Mouse (Mus musculus): ENCODE results near the gene Susd1. TPM values are rescaled to one million over a fixed set of nuclear protein-coding genes. Genes with fewer than 3 reads are reported as not detected.

Susd1 gene
- polyA plus RNA-seq, 1 experiment: 8.8 TPM

DNA sequence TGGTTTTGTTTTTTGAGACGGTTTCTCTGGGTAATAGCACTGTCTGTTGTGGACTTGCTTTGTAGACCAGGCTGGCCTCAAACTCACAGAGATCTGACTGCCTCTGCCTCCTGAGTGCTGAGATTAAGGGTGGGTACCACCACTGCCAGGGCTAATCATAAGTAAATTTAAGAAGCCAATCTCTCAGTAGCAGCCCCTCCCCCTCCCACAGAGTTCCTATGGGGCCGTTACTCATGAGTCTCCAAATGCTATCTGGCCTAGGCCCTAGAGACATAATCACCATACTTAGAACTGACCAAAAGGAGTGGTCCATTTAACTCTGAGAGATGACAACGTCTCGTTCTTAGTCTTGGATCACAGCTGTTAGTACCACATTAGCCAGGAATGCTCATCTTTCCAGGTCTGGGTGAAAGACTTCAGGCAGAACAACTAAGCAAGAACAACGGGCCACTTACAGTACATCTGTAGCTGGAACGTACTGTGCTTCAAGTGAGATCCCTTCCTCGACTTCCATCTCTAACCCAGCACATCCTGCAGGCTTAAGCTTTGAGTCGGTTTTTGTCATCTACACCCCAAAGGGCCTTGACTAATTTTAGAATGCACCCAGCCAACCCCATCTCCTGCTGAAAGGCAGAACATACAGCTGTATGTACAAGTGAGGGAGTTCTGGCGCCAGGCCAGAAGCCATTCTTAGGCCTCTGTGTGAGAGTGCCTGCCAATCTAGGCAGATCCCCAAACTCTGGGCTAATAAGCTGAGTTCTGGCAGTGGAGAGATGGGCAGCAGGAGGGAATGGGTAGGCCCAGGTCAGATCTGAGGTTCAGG, 102.6 kb downstream of the Susd1 start:
- Histone ChIP-seq H3K4me1 (ENCODE audit: control insufficient read depth, insufficient read depth, low read length) (0 out of 2 replicates have a peak, but pooled peaks cover 4% of the 10 kb centered on the region), H3K4me3 (ENCODE audit: insufficient read depth, low read depth, low read length) (no peak overlapping the region), H3K36me3 (ENCODE audit: control insufficient read depth, insufficient read depth, low read length) (no peaks in the 10 kb centered on the region), H3K27me3 (replicated peaks; ENCODE audit: control insufficient read depth, insufficient read depth, low read length) (no peaks in the 10 kb centered on the region), H3K27ac (ENCODE audit: insufficient read depth, low read depth, low read length) (no peak overlapping the region)
- 73% methylated on average over 9 of the region's 9 CpGs for WGBS
- no peak for TF ChIP-seq CTCF (conservative IDR thresholded peaks at IDR 0.05; ENCODE audit: insufficient read depth, insufficient read length, low read depth, low read length)
- no peak for TF ChIP-seq POLR2A (IDR thresholded peaks at IDR 0.05; ENCODE audit: low read depth, low read length)
- peak; percentile 14 for DNase-seq

- DNase-seq: no peak
- no peak for TF ChIP-seq CTCF (conservative IDR thresholded peaks at IDR 0.05; ENCODE audit: insufficient read depth, insufficient read length, low read depth, low read length)
- no peak for TF ChIP-seq POLR2A (IDR thresholded peaks at IDR 0.05; ENCODE audit: low read depth, low read length)
- Histone ChIP-seq H3K27ac (ENCODE audit: insufficient read depth, low read depth, low read length) (no peak overlapping the region), H3K4me1 (ENCODE audit: control insufficient read depth, insufficient read depth, low read length) (0 out of 2 replicates have a peak, but pooled peaks cover 4% of the 10 kb centered on the region), H3K4me3 (ENCODE audit: insufficient read depth, low read depth, low read length) (no peak overlapping the region), H3K27me3 (replicated peaks; ENCODE audit: control insufficient read depth, insufficient read depth, low read length) (no peaks in the 10 kb centered on the region), H3K36me3 (ENCODE audit: control insufficient read depth, insufficient read depth, low read length) (no peaks in the 10 kb centered on the region)
- WGBS: 93% methylated on average over 7 of the region's 7 CpGs
Measured at GRCm38 (mm10) chr4:59335101-59335500, 103.3 kb downstream of the Susd1 start.

DNA sequence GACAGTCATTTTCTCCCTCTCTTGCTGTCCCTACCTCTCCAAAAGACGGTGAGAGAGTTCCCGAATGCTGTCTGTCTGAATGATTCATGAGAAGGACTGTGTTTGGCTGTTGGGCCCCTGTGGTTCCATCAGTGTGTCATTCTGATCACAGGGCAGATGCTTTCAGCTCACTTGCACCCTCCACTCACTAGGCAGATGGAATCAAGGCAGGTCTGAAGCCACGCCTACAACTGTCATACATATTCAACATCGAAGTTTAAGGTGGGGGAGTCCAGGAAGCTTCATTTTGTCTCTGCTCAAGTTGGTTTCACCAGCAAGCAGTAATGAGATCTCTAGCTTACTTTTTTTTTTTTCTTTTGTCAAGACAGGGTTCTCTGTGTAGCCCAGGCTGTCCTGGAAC, 104.2 kb downstream of the Susd1 start:
- H3K4me3 ChIP-seq (ENCODE audit: insufficient read depth, low read depth, low read length): no peak overlapping the region
- H3K4me1 ChIP-seq (ENCODE audit: control insufficient read depth, insufficient read depth, low read length): 0 out of 2 replicates have a peak, but pooled peaks cover 4% of the 10 kb centered on the region
- no peaks in the 10 kb centered on the region for H3K36me3 ChIP-seq (ENCODE audit: control insufficient read depth, insufficient read depth, low read length)
- 86% methylated on average over 4 of the region's 4 CpGs for WGBS
- TF ChIP-seq CTCF (conservative IDR thresholded peaks at IDR 0.05; ENCODE audit: insufficient read depth, insufficient read length, low read depth, low read length) (no peak), POLR2A (IDR thresholded peaks at IDR 0.05; ENCODE audit: low read depth, low read length) (no peak)
- H3K27ac ChIP-seq (ENCODE audit: insufficient read depth, low read depth, low read length): no peak overlapping the region
- H3K27me3 ChIP-seq (replicated peaks; ENCODE audit: control insufficient read depth, insufficient read depth, low read length): no peaks in the 10 kb centered on the region
- no peak for DNase-seq

- Histone ChIP-seq H3K27me3 (replicated peaks; ENCODE audit: control insufficient read depth, insufficient read depth, low read length) (no peaks in the 10 kb centered on the region), H3K4me3 (ENCODE audit: insufficient read depth, low read depth, low read length) (no peak overlapping the region), H3K4me1 (ENCODE audit: control insufficient read depth, insufficient read depth, low read length) (0 out of 2 replicates have a peak, but pooled peaks cover 4% of the 10 kb centered on the region), H3K36me3 (ENCODE audit: control insufficient read depth, insufficient read depth, low read length) (no peaks in the 10 kb centered on the region), H3K27ac (ENCODE audit: insufficient read depth, low read depth, low read length) (no peak overlapping the region)
- TF ChIP-seq POLR2A (IDR thresholded peaks at IDR 0.05; ENCODE audit: low read depth, low read length) (no peak), CTCF (conservative IDR thresholded peaks at IDR 0.05; ENCODE audit: insufficient read depth, insufficient read length, low read depth, low read length) (no peak)
- WGBS: 97% methylated on average over 14 of the region's 14 CpGs
- no peak for DNase-seq
Measured at GRCm38 (mm10) chr4:59333424-59333895, 105.0 kb downstream of the Susd1 start.

GRCm38 (mm10) chr4:59332691-59333423, 105.6 kb downstream of the Susd1 start:
- H3K27ac ChIP-seq (ENCODE audit: insufficient read depth, low read depth, low read length): no peak overlapping the region; the same call in 1 of the 2 replicates
- WGBS: 98% methylated on average over 9 of the region's 9 CpGs
- no peak for TF ChIP-seq CTCF (conservative IDR thresholded peaks at IDR 0.05; ENCODE audit: insufficient read depth, insufficient read length, low read depth, low read length)
- TF ChIP-seq POLR2A (IDR thresholded peaks at IDR 0.05; ENCODE audit: low read depth, low read length): no peak
- 0 out of 2 replicates have a peak, but pooled peaks cover 4% of the 10 kb centered on the region for H3K4me1 ChIP-seq (ENCODE audit: control insufficient read depth, insufficient read depth, low read length)
- H3K36me3 ChIP-seq (ENCODE audit: control insufficient read depth, insufficient read depth, low read length): no peaks in the 10 kb centered on the region
- no peak overlapping the region for H3K4me3 ChIP-seq (ENCODE audit: insufficient read depth, low read depth, low read length)
- no peaks in the 10 kb centered on the region for H3K27me3 ChIP-seq (replicated peaks; ENCODE audit: control insufficient read depth, insufficient read depth, low read length)
- DNase-seq: no peak

- Histone ChIP-seq H3K27ac (ENCODE audit: insufficient read depth, low read depth, low read length) (peak overlapping the region; percentile 65; the same call in 1 of the 2 replicates), H3K27me3 (replicated peaks; ENCODE audit: control insufficient read depth, insufficient read depth, low read length) (no peaks in the 10 kb centered on the region), H3K4me3 (ENCODE audit: insufficient read depth, low read depth, low read length) (no peak overlapping the region), H3K4me1 (ENCODE audit: control insufficient read depth, insufficient read depth, low read length) (0 out of 2 replicates have a peak, but pooled peaks cover 4% of the 10 kb centered on the region), H3K36me3 (ENCODE audit: control insufficient read depth, insufficient read depth, low read length) (no peaks in the 10 kb centered on the region)
- 67% methylated on average over 5 of the region's 5 CpGs for WGBS
- DNase-seq: no peak
- TF ChIP-seq POLR2A (IDR thresholded peaks at IDR 0.05; ENCODE audit: low read depth, low read length) (no peak), CTCF (conservative IDR thresholded peaks at IDR 0.05; ENCODE audit: insufficient read depth, insufficient read length, low read depth, low read length) (no peak)
Measured at GRCm38 (mm10) chr4:59332089-59332488, 106.3 kb downstream of the Susd1 start.
